Mouse (Mus musculus): ENCODE data around the gene Crocc.

DNA sequence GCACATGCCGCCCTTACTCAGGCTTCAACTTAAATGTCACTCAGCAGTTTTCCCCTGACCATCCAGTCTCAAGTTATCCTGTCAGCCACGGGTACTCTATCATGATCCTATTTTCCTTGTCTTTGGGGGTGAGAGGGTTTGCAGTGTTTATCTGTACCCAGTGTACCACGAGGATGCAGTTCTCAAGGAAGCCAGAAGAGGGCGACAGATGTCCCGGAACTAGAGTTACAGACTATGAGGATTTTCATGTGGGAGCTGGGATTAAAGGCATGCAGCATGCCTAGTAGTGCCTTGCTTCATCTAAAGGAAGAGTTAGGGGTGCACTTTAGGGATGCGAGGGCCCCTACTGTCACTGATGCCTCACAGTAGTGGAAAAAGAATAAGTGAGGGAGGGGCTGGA, 41.5 kb upstream of the Crocc start:
- TF ChIP-seq POLR2A (IDR thresholded peaks at IDR 0.05; ENCODE audit: borderline replicate concordance, insufficient read depth, low read length) (no peak), CTCF (IDR thresholded peaks at IDR 0.05; ENCODE audit: borderline replicate concordance, insufficient read depth, low read depth, low read length) (peak; percentile 36; the same call in 1 of the 2 replicates)

All from cerebellum, adult 2 months (tissue).